Mouse (Mus musculus) stomach, embryonic 15.5 days (tissue): ENCODE data around the gene Hmgcs1. TPM values are rescaled to one million over a fixed set of nuclear protein-coding genes. Genes with fewer than 3 reads are reported as not detected.
A peak's percentile ranks its signal among the peaks of the same experiment; 100 is the strongest.

Experiments
- ATAC-seq: fragments of 200-750 bp; cut with Nextera tagmentation; 2 replicates; pipeline ENCODE4 v1.8.0; 2017; ENCODE audit warnings: low read depth, moderate number of reproducible peaks, moderate TSS enrichment; ENCODE audit not compliant: insufficient read depth, low FRiP score
- H3K27ac ChIP-seq: fragments of 300-500 bp; sonication (generic); 2 replicates; pipeline ENCODE4 v1.5.1; 2015; ENCODE audit warnings: mild to moderate bottlenecking, inconsistent platforms
- H3K27me3 ChIP-seq: fragments of 300-500 bp; sonication (generic); replicated peaks from 2 replicates; pipeline ENCODE4 v1.6.1; 2015; ENCODE audit warnings: inconsistent platforms
- H3K36me3 ChIP-seq: fragments of 300-500 bp; sonication (generic); 2 replicates; pipeline ENCODE4 v1.6.1; 2015; ENCODE audit warnings: inconsistent platforms
- H3K4me1 ChIP-seq: fragments of 300-500 bp; sonication (generic); 2 replicates; pipeline ENCODE4 v1.6.1; 2015; ENCODE audit warnings: inconsistent platforms
- H3K4me2 ChIP-seq: fragments of 300-500 bp; sonication (generic); 2 replicates; pipeline ENCODE4 v1.6.1; 2015; ENCODE audit warnings: mild to moderate bottlenecking, inconsistent platforms
- H3K4me3 ChIP-seq: fragments of 300-500 bp; sonication (generic); replicated peaks from 2 replicates; pipeline ENCODE4 v1.5.1; 2015; ENCODE audit warnings: inconsistent platforms
- H3K9ac ChIP-seq: fragments of 300-500 bp; sonication (generic); 2 replicates; pipeline ENCODE4 v1.6.1; 2015; ENCODE audit warnings: inconsistent platforms
- H3K9me3 ChIP-seq: fragments of 300-500 bp; sonication (generic); 2 replicates; pipeline ENCODE4 v1.6.1; 2016; ENCODE audit warnings: inconsistent platforms
- WGBS: fragments of 180-500 bp; shearing (Covaris S2); methylation state at CpG from one replicate; pipeline ENCODE4 v1.1.7; 2015; 5-methylcytosine and 5-hydroxymethylcytosine counted together
- polyA plus RNA-seq: library from polyadenylated mRNA; unstranded; fragments of >200 nt; fragmentation: Nextera tagmentation; extraction: Ambion mirVana; gene quantifications from 2 replicates; pipeline ENCODE4 v1.2.1, GENCODE M21; 2015

Hmgcs1 gene
- polyA plus RNA-seq, 1 experiment from 2014 or later, result 183 TPM

- Histone ChIP-seq H3K27ac (no peak overlapping the region), H3K9ac (no peak overlapping the region), H3K36me3 (no peaks in the 10 kb centered on the region), H3K4me2 (no peak overlapping the region), H3K4me3 (no peak overlapping the region), H3K9me3 (no peaks in the 10 kb centered on the region), H3K4me1 (no peaks in the 10 kb centered on the region), H3K27me3 (no peaks in the 10 kb centered on the region)
- 87% methylated on average over 7 of the region's 7 CpGs for WGBS
- no peak for ATAC-seq
Measured at GRCm38 (mm10) chr13:119729406-119729805, 39.2 kb downstream of the Hmgcs1 start.

GRCm38 (mm10) chr13:119731448-119731847 is 41.3 kb downstream of the Hmgcs1 start:
- 64% methylated on average over 6 of the region's 6 CpGs for WGBS
- Histone ChIP-seq H3K9me3 (no peaks in the 10 kb centered on the region), H3K9ac (no peak overlapping the region), H3K4me2 (no peak overlapping the region), H3K4me3 (no peak overlapping the region), H3K36me3 (no peaks in the 10 kb centered on the region), H3K27me3 (no peaks in the 10 kb centered on the region), H3K27ac (no peak overlapping the region), H3K4me1 (no peaks in the 10 kb centered on the region)
- ATAC-seq, result no peak

GRCm38 (mm10) chr13:119741390-119742237 is 51.4 kb downstream of the Hmgcs1 start:
- 10% methylated on average over 19 of the region's 19 CpGs for WGBS

GRCm38 (mm10) chr13:119742711-119743415 is 52.7 kb downstream of the Hmgcs1 start:
- ATAC-seq, result no peak
- 76% methylated on average over 6 of the region's 6 CpGs for WGBS
- H3K27ac ChIP-seq, result no peak overlapping the region
- no peaks in the 10 kb centered on the region for H3K27me3 ChIP-seq
- H3K36me3 ChIP-seq, result no peaks in the 10 kb centered on the region
- no peak overlapping the region for H3K4me2 ChIP-seq
- H3K4me1 ChIP-seq, result 0 out of 2 replicates have a peak, but pooled peaks cover 3% of the 10 kb centered on the region
- H3K9ac ChIP-seq, result no peak overlapping the region
- H3K9me3 ChIP-seq, result no peaks in the 10 kb centered on the region
- no peak overlapping the region for H3K4me3 ChIP-seq

More at GRCm38 (mm10) chr13:119741390-119742237, 51.4 kb downstream of the Hmgcs1 start:
- H3K9me3 ChIP-seq, result no peaks in the 10 kb centered on the region
- H3K9ac ChIP-seq, result no peak overlapping the region
- H3K4me2 ChIP-seq, result peak overlapping the region; percentile 49
- H3K4me3 ChIP-seq, result peak overlapping the region; percentile 10; the same call in 1 of the 2 replicates
- H3K27ac ChIP-seq, result no peak overlapping the region
- H3K27me3 ChIP-seq, result no peaks in the 10 kb centered on the region
- no peaks in the 10 kb centered on the region for H3K36me3 ChIP-seq
- ATAC-seq, result no peak
- H3K4me1 ChIP-seq, result 0 out of 2 replicates have a peak, but pooled peaks cover 3% of the 10 kb centered on the region

GRCm38 (mm10) chr13:119743470-119743869 is 53.3 kb downstream of the Hmgcs1 start:
- H3K27me3 ChIP-seq, result no peaks in the 10 kb centered on the region
- H3K9me3 ChIP-seq, result no peaks in the 10 kb centered on the region
- H3K4me1 ChIP-seq, result 0 out of 2 replicates have a peak, but pooled peaks cover 3% of the 10 kb centered on the region
- no peak overlapping the region for H3K9ac ChIP-seq
- ATAC-seq, result no peak
- H3K4me2 ChIP-seq, result no peak overlapping the region
- H3K36me3 ChIP-seq, result no peaks in the 10 kb centered on the region
- no peak overlapping the region for H3K27ac ChIP-seq
- WGBS, result 79% methylated on average over 3 of the region's 3 CpGs
- no peak overlapping the region for H3K4me3 ChIP-seq

- H3K4me1 ChIP-seq, result no peaks in the 10 kb centered on the region
- 81% methylated on average over 4 of the region's 4 CpGs for WGBS
- ATAC-seq, result no peak
Measured at GRCm38 (mm10) chr13:119746930-119747329, 56.8 kb downstream of the Hmgcs1 start.

GRCm38 (mm10) chr13:119753859-119754634 is 63.9 kb downstream of the Hmgcs1 start:
- Histone ChIP-seq H3K9me3 (no peaks in the 10 kb centered on the region), H3K27me3 (no peaks in the 10 kb centered on the region), H3K27ac (no peak overlapping the region), H3K4me1 (peaks cover 15% of the 10 kb centered on the region), H3K4me2 (no peak overlapping the region), H3K36me3 (no peaks in the 10 kb centered on the region), H3K4me3 (no peak overlapping the region), H3K9ac (no peak overlapping the region)
- 59% methylated on average over 9 of the region's 9 CpGs for WGBS
- ATAC-seq, result no peak

More at GRCm38 (mm10) chr13:119746930-119747329, 56.8 kb downstream of the Hmgcs1 start:
- H3K9ac ChIP-seq, result no peak overlapping the region
- no peak overlapping the region for H3K4me2 ChIP-seq
- no peak overlapping the region for H3K4me3 ChIP-seq
- no peak overlapping the region for H3K27ac ChIP-seq
- H3K36me3 ChIP-seq, result no peaks in the 10 kb centered on the region
- H3K9me3 ChIP-seq, result no peaks in the 10 kb centered on the region
- H3K27me3 ChIP-seq, result no peaks in the 10 kb centered on the region

GRCm38 (mm10) chr13:119754635-119755020 is 64.4 kb downstream of the Hmgcs1 start:
- H3K27me3 ChIP-seq, result no peaks in the 10 kb centered on the region
- 24% methylated on average over 3 of the region's 3 CpGs for WGBS
- no peak overlapping the region for H3K27ac ChIP-seq
- H3K36me3 ChIP-seq, result no peaks in the 10 kb centered on the region
- peaks cover 15% of the 10 kb centered on the region for H3K4me1 ChIP-seq
- peak overlapping the region; percentile 98 for H3K4me2 ChIP-seq
- H3K9me3 ChIP-seq, result no peaks in the 10 kb centered on the region
- no peak for ATAC-seq
- peak overlapping the region; percentile 57 for H3K4me3 ChIP-seq
- no peak overlapping the region for H3K9ac ChIP-seq

GRCm38 (mm10) chr13:119755141-119755547 is 65.0 kb downstream of the Hmgcs1 start:
- ATAC-seq, result no peak
- no peak overlapping the region for H3K27ac ChIP-seq
- WGBS, result under 1% methylated on average over 16 of the region's 16 CpGs

GRCm38 (mm10) chr13:119755681-119756471 is 65.7 kb downstream of the Hmgcs1 start, which contains the start of gene Nim1k:
Nim1k (minus strand) TSS chr13:119755882.
- no peaks in the 10 kb centered on the region for H3K27me3 ChIP-seq
- 1% methylated on average over 43 of the region's 43 CpGs for WGBS
- peak; percentile 91 for ATAC-seq
- H3K27ac ChIP-seq, result no peak within 1 kb of the TSS
- peak within 1 kb of the TSS; percentile 57 for H3K4me3 ChIP-seq
- peak within 1 kb of the TSS; percentile 98 for H3K4me2 ChIP-seq
- H3K4me1 ChIP-seq, result peaks cover 15% of the 10 kb centered on the region
- H3K9me3 ChIP-seq, result no peaks in the 10 kb centered on the region
- no peaks in the 10 kb centered on the region for H3K36me3 ChIP-seq
- H3K9ac ChIP-seq, result peak within 1 kb of the TSS; percentile 42

More at GRCm38 (mm10) chr13:119755141-119755547, 65.0 kb downstream of the Hmgcs1 start:
- H3K36me3 ChIP-seq, result no peaks in the 10 kb centered on the region
- H3K4me2 ChIP-seq, result peak overlapping the region; percentile 98
- peak overlapping the region; percentile 57 for H3K4me3 ChIP-seq
- H3K9me3 ChIP-seq, result no peaks in the 10 kb centered on the region
- H3K9ac ChIP-seq, result peak overlapping the region; percentile 42
- H3K27me3 ChIP-seq, result no peaks in the 10 kb centered on the region
- H3K4me1 ChIP-seq, result peaks cover 15% of the 10 kb centered on the region

- H3K36me3 ChIP-seq, result no peaks in the 10 kb centered on the region
- H3K4me2 ChIP-seq, result no peak overlapping the region
- H3K27ac ChIP-seq, result no peak overlapping the region
- no peak for ATAC-seq
- H3K9ac ChIP-seq, result no peak overlapping the region
- H3K4me1 ChIP-seq, result peaks cover 15% of the 10 kb centered on the region
- no peak overlapping the region for H3K4me3 ChIP-seq
- WGBS, result 32% methylated on average over 5 of the region's 5 CpGs
- no peaks in the 10 kb centered on the region for H3K9me3 ChIP-seq
- no peaks in the 10 kb centered on the region for H3K27me3 ChIP-seq
Measured at GRCm38 (mm10) chr13:119756831-119757230, 66.7 kb downstream of the Hmgcs1 start.
